Mouse (Mus musculus) G1E (cell line): ENCODE measurements at regions not wholly inside any gene's neighbourhood (a gene's known extent, or its start where the extent isn't known, plus 50 kb on each side); places are given as distances from the start of the nearest gene placed in this dataset.

Experiments used
- CTCF ChIP-seq: IDR thresholded peaks from 2 replicates; pipeline ENCODE4 v1.5.1; 2012; ENCODE audit warnings: low read depth, low read length, inconsistent platforms, mixed read lengths
- GATA1 ChIP-seq: IDR thresholded peaks from 2 replicates; pipeline ENCODE4 v1.6.1; 2012; ENCODE audit warnings: borderline replicate concordance, low read length, inconsistent platforms, mixed read lengths
- POLR2AphosphoS5 ChIP-seq: IDR thresholded peaks from 2 replicates; pipeline ENCODE4 v1.6.1; 2012; ENCODE audit warnings: low read depth, low read length, inconsistent platforms; ENCODE audit not compliant: insufficient replicate concordance
- TAL1 ChIP-seq: conservative IDR thresholded peaks from 2 replicates; pipeline ENCODE4 v1.6.1; 2012; ENCODE audit warnings: low read depth, low read length, inconsistent platforms, mixed read lengths

DNA sequence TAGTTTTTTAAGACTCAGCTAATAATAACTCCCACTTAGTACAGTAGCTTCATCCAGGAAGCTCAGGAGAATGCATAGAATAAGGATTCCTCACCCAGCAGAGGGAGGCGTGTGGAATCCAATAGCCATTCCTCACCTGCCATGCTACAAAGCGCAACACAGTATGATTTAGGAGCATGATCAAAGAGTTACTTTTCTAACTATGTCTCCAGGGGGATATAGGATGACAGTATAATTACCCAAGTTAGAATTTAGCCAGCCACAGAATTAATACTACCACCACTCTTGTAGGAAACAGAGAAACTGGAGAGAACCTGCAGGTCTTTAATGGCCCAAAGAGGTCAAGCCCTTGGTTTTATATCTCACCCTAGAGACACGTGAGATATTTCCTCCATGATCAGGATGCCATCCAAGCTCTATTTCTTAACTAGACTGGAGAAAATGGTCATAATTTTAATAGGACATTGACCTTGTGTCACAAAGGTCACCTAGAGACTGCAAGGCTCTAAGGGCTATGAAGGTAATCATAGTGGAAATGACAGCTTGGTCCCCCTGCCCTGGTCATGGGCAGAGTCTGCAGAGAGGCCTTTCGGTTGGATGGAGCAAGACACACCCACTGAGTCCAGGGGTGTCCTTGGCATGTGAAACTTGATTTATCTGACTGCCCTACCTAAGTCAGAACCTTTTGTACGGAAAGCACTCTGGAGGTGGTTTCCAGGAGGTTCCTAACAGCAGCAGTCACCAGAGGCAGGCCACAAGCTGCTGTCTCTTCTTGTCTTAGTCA, 512.3 kb upstream of the Nox3 start:
- TF ChIP-seq CTCF (no peak), POLR2AphosphoS5 (no peak), TAL1 (no peak), GATA1 (no peak)
